Mouse (Mus musculus) hindbrain, embryonic 14.5 days (tissue): ENCODE measurements at regions not wholly inside any gene's neighbourhood (a gene's known extent, or its start where the extent isn't known, plus 50 kb on each side); places are given as distances from the start of the nearest gene placed in this dataset.

Experiments
- ATAC-seq: fragments of 200-750 bp; cut with Nextera tagmentation; 2 replicates; pipeline ENCODE4 v1.8.0; 2017; ENCODE audit warnings: moderate number of reproducible peaks, mild to moderate bottlenecking, moderate TSS enrichment, moderate library complexity; ENCODE audit not compliant: low FRiP score
- DNase-seq: peaks from one replicate; pipeline ENCODE4 v3.0.0-alpha.2; 2015; ENCODE audit warnings: low spot score
- H3K27ac ChIP-seq: fragments of 300-500 bp; sonication (generic); 2 replicates; pipeline ENCODE4 v1.5.1; 2014; ENCODE audit warnings: mild to moderate bottlenecking, moderate library complexity
- H3K27me3 ChIP-seq: fragments of 300-500 bp; sonication (generic); 2 replicates; pipeline ENCODE4 v1.6.1; 2014; ENCODE audit warnings: mild to moderate bottlenecking, low read length, mixed read lengths; ENCODE audit not compliant: control insufficient read depth, insufficient read depth
- H3K36me3 ChIP-seq: fragments of 300-500 bp; sonication (generic); replicated peaks from 2 replicates; pipeline ENCODE4 v1.6.1; 2014; ENCODE audit not compliant: control insufficient read depth, insufficient read depth
- H3K4me1 ChIP-seq: fragments of 300-500 bp; sonication (generic); replicated peaks from 2 replicates; pipeline ENCODE4 v1.6.1; 2014; ENCODE audit warnings: antibody characterized with exemption, low read length, mixed read lengths; ENCODE audit not compliant: control insufficient read depth, insufficient read depth
- H3K4me2 ChIP-seq: fragments of 300-500 bp; sonication (generic); replicated peaks from 2 replicates; pipeline ENCODE4 v1.6.1; 2014; ENCODE audit warnings: mild to moderate bottlenecking, moderate library complexity
- H3K4me3 ChIP-seq: fragments of 300-500 bp; sonication (generic); replicated peaks from 2 replicates; pipeline ENCODE4 v1.5.1; 2014; ENCODE audit warnings: mild to moderate bottlenecking, low read length
- H3K9ac ChIP-seq: fragments of 300-500 bp; sonication (generic); 2 replicates; pipeline ENCODE4 v1.6.1; 2014
- H3K9me3 ChIP-seq: fragments of 300-500 bp; sonication (generic); 2 replicates; pipeline ENCODE4 v1.6.1; 2016; ENCODE audit warnings: low read length; ENCODE audit not compliant: control insufficient read depth
- WGBS: fragments of 180-500 bp; shearing (Covaris S2); extraction: QIAGEN DNeasy Blood & Tissue Kit; methylation state at CpG from one replicate; pipeline ENCODE4 v1.1.7; 2014; 5-methylcytosine and 5-hydroxymethylcytosine counted together

- 64% methylated on average over 8 of the region's 8 CpGs for WGBS
- Histone ChIP-seq H3K27me3 (no peaks in the 10 kb centered on the region), H3K27ac (0 out of 2 replicates have a peak overlapping the region, but pooled peaks have one; percentile 23), H3K9me3 (no peaks in the 10 kb centered on the region), H3K9ac (no peak overlapping the region), H3K4me1 (peaks cover 4% of the 10 kb centered on the region; the same call in 1 of the 2 replicates), H3K4me2 (no peak overlapping the region), H3K36me3 (no peaks in the 10 kb centered on the region), H3K4me3 (no peak overlapping the region)
- DNase-seq (no peak), ATAC-seq (no peak; the same call in 1 of the 2 replicates)
Observed at GRCm38 (mm10) chr3:103517376-103518304, 57.4 kb upstream of the Syt6 start.

GRCm38 (mm10) chr3:103518624-103519023 lies 56.4 kb upstream of the Syt6 start:
- WGBS = 79% methylated on average over 2 of the region's 2 CpGs
- Histone ChIP-seq H3K4me1 (peaks cover 4% of the 10 kb centered on the region; the same call in 1 of the 2 replicates), H3K27ac (no peak overlapping the region), H3K9ac (no peak overlapping the region), H3K4me3 (no peak overlapping the region), H3K27me3 (no peaks in the 10 kb centered on the region), H3K9me3 (no peaks in the 10 kb centered on the region), H3K36me3 (no peaks in the 10 kb centered on the region), H3K4me2 (no peak overlapping the region)
- DNase-seq (no peak), ATAC-seq (no peak)
